Mouse (Mus musculus) CH12.LX (cell line): Measurements from ENCODE around the gene Max. TPM values are rescaled to one million over a fixed set of nuclear protein-coding genes. Genes with fewer than 3 reads are reported as not detected.

Source experiments
- DNase-seq: peaks from one replicate; pipeline ENCODE4 v3.0.0-alpha.2; 2013; ENCODE audit errors: extremely low read depth
- H3K27ac ChIP-seq: 2 replicates; pipeline ENCODE4 v1.5.1; 2012; ENCODE audit warnings: low read depth, mild to moderate bottlenecking, control low read depth, moderate library complexity; ENCODE audit not compliant: insufficient read depth
- H3K27me3 ChIP-seq: replicated peaks from 2 replicates; pipeline ENCODE3; 2012; ENCODE audit warnings: inconsistent platforms
- H3K36me3 ChIP-seq, 2 experiments: replicated peaks in 1 of 2; 2 replicates each; pipeline versions ENCODE3 to v1.6.1; 2012; ENCODE audit warnings: inconsistent platforms in 1 of 2, low read length in 1 of 2, mild to moderate bottlenecking in 1 of 2, mixed read lengths in 1 of 2, moderate library complexity in 1 of 2; ENCODE audit not compliant: control insufficient read depth in 1 of 2, insufficient read depth in 1 of 2
- H3K4me1 ChIP-seq, 2 experiments: 2 replicates each; pipeline ENCODE4 v1.6.1; 2012; ENCODE audit warnings: inconsistent platforms in 1 of 2, moderate library complexity in 1 of 2; ENCODE audit not compliant: insufficient read depth in 2 of 2, control insufficient read depth in 1 of 2
- H3K4me2 ChIP-seq: 2 replicates; pipeline ENCODE4 v1.6.1; 2012; ENCODE audit warnings: low read depth, mild to moderate bottlenecking, control low read depth; ENCODE audit not compliant: poor library complexity, insufficient read depth, severe bottlenecking
- H3K4me3 ChIP-seq, 3 experiments: fragments of 150-350 bp in 1 of 3; sonication (generic) in 1 of 3; replicated peaks in 1 of 3; 2 replicates each; pipeline versions ENCODE3 to v1.5.1; 2011 to 2012; ENCODE audit warnings: low read depth in 2 of 3, low read length in 2 of 3, mild to moderate bottlenecking in 2 of 3, moderate library complexity in 2 of 3, control low read depth in 1 of 3, improper control_type of control experiment in 1 of 3, inconsistent platforms in 1 of 3, mixed read lengths in 1 of 3; ENCODE audit not compliant: poor library complexity in 1 of 3
- H3K79me2 ChIP-seq: replicated peaks from 2 replicates; pipeline ENCODE4 v1.6.1; 2012; ENCODE audit warnings: mild to moderate bottlenecking, moderate library complexity; ENCODE audit not compliant: control insufficient read depth, poor library complexity, insufficient read depth, severe bottlenecking; ENCODE audit errors: extremely low read depth
- H3K9ac ChIP-seq: 2 replicates; pipeline ENCODE4 v1.6.1; 2012; ENCODE audit warnings: low read depth, mild to moderate bottlenecking, control low read depth, moderate library complexity; ENCODE audit not compliant: insufficient read depth
- H3K9me3 ChIP-seq: replicated peaks from 2 replicates; pipeline ENCODE3; 2012; ENCODE audit warnings: low read length, inconsistent platforms, mixed read lengths
- BHLHE40 ChIP-seq: IDR thresholded peaks from 2 replicates; pipeline ENCODE4 v1.6.1; 2011; ENCODE audit warnings: mild to moderate bottlenecking, low read depth, low read length, improper control_type of control experiment
- CHD1 ChIP-seq: IDR thresholded peaks from 2 replicates; pipeline ENCODE4 v1.6.1; 2012; ENCODE audit warnings: low read depth, low read length, improper control_type of control experiment, inconsistent platforms
- CHD2 ChIP-seq: IDR thresholded peaks from 2 replicates; pipeline ENCODE4 v1.6.1; 2011; ENCODE audit warnings: low read length, improper control_type of control experiment
- CTCF ChIP-seq, 2 experiments: IDR thresholded peaks in 1 of 2; conservative IDR thresholded peaks in 1 of 2; 2 replicates each; pipeline ENCODE4 v1.5.1; 2011 to 2012; ENCODE audit warnings: low read depth in 2 of 2, low read length in 2 of 2, improper control_type of control experiment in 1 of 2, inconsistent platforms in 1 of 2, mild to moderate bottlenecking in 1 of 2, moderate library complexity in 1 of 2
- E2F4 ChIP-seq: IDR thresholded peaks from 2 replicates; pipeline ENCODE4 v1.6.1; 2011; ENCODE audit warnings: low read depth, low read length, improper control_type of control experiment; ENCODE audit not compliant: insufficient replicate concordance
- ELF1 ChIP-seq: IDR thresholded peaks from 2 replicates; pipeline ENCODE4 v1.6.1; 2014; ENCODE audit warnings: low read depth, mild to moderate bottlenecking, inconsistent platforms, low read length, improper control_type of control experiment
- EP300 ChIP-seq: IDR thresholded peaks from 2 replicates; pipeline ENCODE4 v1.6.1; 2011; ENCODE audit warnings: low read length, improper control_type of control experiment
- ETS1 ChIP-seq: conservative IDR thresholded peaks from 2 replicates; pipeline ENCODE4 v1.6.1; 2012; ENCODE audit warnings: low read depth, mild to moderate bottlenecking, inconsistent platforms, low read length, improper control_type of control experiment, moderate library complexity
- GABPA ChIP-seq: IDR thresholded peaks from 2 replicates; pipeline ENCODE4 v1.6.1; 2012; ENCODE audit warnings: low read depth, low read length, improper control_type of control experiment, inconsistent platforms; ENCODE audit not compliant: insufficient replicate concordance
- HCFC1 ChIP-seq: IDR thresholded peaks from 2 replicates; pipeline ENCODE4 v1.6.1; 2012; ENCODE audit warnings: low read depth, mild to moderate bottlenecking, inconsistent platforms, low read length, improper control_type of control experiment
- IRF4 ChIP-seq: IDR thresholded peaks from 2 replicates; pipeline ENCODE4 v1.6.1; 2014; ENCODE audit warnings: low read depth, mild to moderate bottlenecking, inconsistent platforms, low read length, improper control_type of control experiment
- JUN ChIP-seq: IDR thresholded peaks from 2 replicates; pipeline ENCODE4 v1.6.1; 2011; ENCODE audit warnings: low read depth, mild to moderate bottlenecking, low read length, improper control_type of control experiment, moderate library complexity; ENCODE audit not compliant: insufficient read depth
- JUND ChIP-seq: conservative IDR thresholded peaks from 2 replicates; pipeline ENCODE4 v1.6.1; 2011; ENCODE audit warnings: low read depth, low read length, improper control_type of control experiment
- KAT2A ChIP-seq: IDR thresholded peaks from 2 replicates; pipeline ENCODE4 v1.6.1; 2012; ENCODE audit warnings: low read length, improper control_type of control experiment, inconsistent platforms; ENCODE audit not compliant: insufficient replicate concordance
- MAFK ChIP-seq: IDR thresholded peaks from 2 replicates; pipeline ENCODE4 v1.6.1; 2011; ENCODE audit warnings: low read length, improper control_type of control experiment; ENCODE audit not compliant: insufficient replicate concordance
- MAX ChIP-seq: IDR thresholded peaks from 2 replicates; pipeline ENCODE4 v1.6.1; 2011; ENCODE audit warnings: low read length, improper control_type of control experiment
- MAZ ChIP-seq: IDR thresholded peaks from 2 replicates; pipeline ENCODE4 v1.6.1; 2012; ENCODE audit warnings: low read depth, mild to moderate bottlenecking, inconsistent platforms, low read length, improper control_type of control experiment, moderate library complexity
- MEF2A ChIP-seq: IDR thresholded peaks from 2 replicates; pipeline ENCODE4 v1.6.1; 2014; ENCODE audit warnings: low read depth, mild to moderate bottlenecking, inconsistent platforms, low read length, improper control_type of control experiment, borderline replicate concordance
- MXI1 ChIP-seq: IDR thresholded peaks from 2 replicates; pipeline ENCODE4 v1.6.1; 2011; ENCODE audit warnings: mild to moderate bottlenecking, low read depth, low read length, improper control_type of control experiment
- MYC ChIP-seq: IDR thresholded peaks from 2 replicates; pipeline ENCODE4 v1.6.1; 2011; ENCODE audit warnings: low read depth, mild to moderate bottlenecking, improper control_type of control experiment, low read length
- NELFE ChIP-seq: IDR thresholded peaks from 2 replicates; pipeline ENCODE4 v1.6.1; 2011; ENCODE audit warnings: low read depth, low read length, improper control_type of control experiment
- NRF1 ChIP-seq: IDR thresholded peaks from 2 replicates; pipeline ENCODE4 v1.6.1; 2014; ENCODE audit warnings: low read depth, mild to moderate bottlenecking, inconsistent platforms, low read length, improper control_type of control experiment, moderate library complexity
- PAX5 ChIP-seq: IDR thresholded peaks from 2 replicates; pipeline ENCODE4 v1.6.1; 2012; ENCODE audit warnings: low read length, inconsistent platforms, mixed read lengths
- POLR2A ChIP-seq: IDR thresholded peaks from 2 replicates; pipeline ENCODE4 v1.6.1; 2011; ENCODE audit warnings: low read depth, mild to moderate bottlenecking, improper control_type of control experiment, low read length
- POLR2AphosphoS2 ChIP-seq: IDR thresholded peaks from 2 replicates; pipeline ENCODE4 v1.6.1; 2011; ENCODE audit warnings: low read depth, low read length, improper control_type of control experiment
- RAD21 ChIP-seq: IDR thresholded peaks from 2 replicates; pipeline ENCODE4 v1.6.1; 2011; ENCODE audit warnings: low read depth, mild to moderate bottlenecking, low read length, improper control_type of control experiment, moderate library complexity
- RCOR1 ChIP-seq: conservative IDR thresholded peaks from 2 replicates; pipeline ENCODE4 v1.6.1; 2012; ENCODE audit warnings: low read depth, mild to moderate bottlenecking, inconsistent platforms, low read length, improper control_type of control experiment
- SIN3A ChIP-seq: IDR thresholded peaks from 2 replicates; pipeline ENCODE4 v1.6.1; 2012; ENCODE audit warnings: low read length, improper control_type of control experiment, inconsistent platforms
- SMC3 ChIP-seq: IDR thresholded peaks from 2 replicates; pipeline ENCODE4 v1.6.1; 2011; ENCODE audit warnings: low read depth, low read length, improper control_type of control experiment
- TBP ChIP-seq: conservative IDR thresholded peaks from 2 replicates; pipeline ENCODE4 v1.6.1; 2011; ENCODE audit warnings: low read depth, low read length, improper control_type of control experiment
- TCF12 ChIP-seq: IDR thresholded peaks from 2 replicates; pipeline ENCODE4 v1.6.1; 2014; ENCODE audit warnings: low read depth, mild to moderate bottlenecking, inconsistent platforms, low read length, improper control_type of control experiment
- UBTF ChIP-seq: IDR thresholded peaks from 2 replicates; pipeline ENCODE4 v1.6.1; 2012; ENCODE audit warnings: low read depth, mild to moderate bottlenecking, inconsistent platforms, low read length, improper control_type of control experiment, moderate library complexity
- USF1 ChIP-seq: IDR thresholded peaks from 2 replicates; pipeline ENCODE4 v1.6.1; 2014; ENCODE audit warnings: low read depth, mild to moderate bottlenecking, inconsistent platforms, low read length, improper control_type of control experiment
- USF2 ChIP-seq: conservative IDR thresholded peaks from 2 replicates; pipeline ENCODE4 v1.6.1; 2011; ENCODE audit warnings: low read depth, low read length, improper control_type of control experiment
- ZC3H11A ChIP-seq: IDR thresholded peaks from 2 replicates; pipeline ENCODE4 v1.6.1; 2012; ENCODE audit warnings: low read depth, mild to moderate bottlenecking, inconsistent platforms, low read length, improper control_type of control experiment
- ZKSCAN1 ChIP-seq: IDR thresholded peaks from 2 replicates; pipeline ENCODE4 v1.6.1; 2012; ENCODE audit warnings: low read depth, inconsistent platforms, low read length, improper control_type of control experiment, borderline replicate concordance
- ZMIZ1 ChIP-seq: IDR thresholded peaks from 2 replicates; pipeline ENCODE4 v1.6.1; 2012; ENCODE audit warnings: low read depth, mild to moderate bottlenecking, inconsistent platforms, low read length, improper control_type of control experiment
- ZNF384 ChIP-seq: IDR thresholded peaks from 2 replicates; pipeline ENCODE4 v1.6.1; 2012; ENCODE audit warnings: low read depth, low read length, improper control_type of control experiment, inconsistent platforms
- dilution Hi-C: fragments of 300-500 bp; cut with MboI; formaldehyde crosslinking; loops from 2 replicates; pipeline ENCODE4 v1.14.3; 2020; ENCODE audit warnings: low sequenced_read_pairs; ENCODE audit not compliant: extremely low pct_unique_long_range_greater_than_20kb, extremely low pct_ligation_motif_present
- in situ Hi-C: fragments of 300-500 bp; cut with MboI; formaldehyde crosslinking; loops from 3 replicates; pipeline ENCODE4 v1.14.3; 2019; ENCODE audit warnings: low sequenced_read_pairs, low pct_ligation_motif_present, low pct_unique_long_range_greater_than_20kb, mixed read lengths
- polyA plus RNA-seq: library from polyadenylated mRNA; unstranded; fragments of >175 nt; gene quantifications from 2 replicates; pipeline ENCODE4 v1.2.1, GENCODE M21; 2012; ENCODE audit warnings: low read depth; ENCODE audit not compliant: insufficient read length
- total RNA-seq, 2 experiments: library from RNA; depleted of rRNA; stranded (reverse); fragments of 300-350 nt in 1 of 2; fragments of >200 nt in 1 of 2; gene quantifications; 2 replicates each; pipeline ENCODE4 v1.2.3; 2012 to 2014

The Max gene
- total and polyA plus RNA-seq, 3 experiments: 23.9 to 128 (median 69.6) TPM

DNA sequence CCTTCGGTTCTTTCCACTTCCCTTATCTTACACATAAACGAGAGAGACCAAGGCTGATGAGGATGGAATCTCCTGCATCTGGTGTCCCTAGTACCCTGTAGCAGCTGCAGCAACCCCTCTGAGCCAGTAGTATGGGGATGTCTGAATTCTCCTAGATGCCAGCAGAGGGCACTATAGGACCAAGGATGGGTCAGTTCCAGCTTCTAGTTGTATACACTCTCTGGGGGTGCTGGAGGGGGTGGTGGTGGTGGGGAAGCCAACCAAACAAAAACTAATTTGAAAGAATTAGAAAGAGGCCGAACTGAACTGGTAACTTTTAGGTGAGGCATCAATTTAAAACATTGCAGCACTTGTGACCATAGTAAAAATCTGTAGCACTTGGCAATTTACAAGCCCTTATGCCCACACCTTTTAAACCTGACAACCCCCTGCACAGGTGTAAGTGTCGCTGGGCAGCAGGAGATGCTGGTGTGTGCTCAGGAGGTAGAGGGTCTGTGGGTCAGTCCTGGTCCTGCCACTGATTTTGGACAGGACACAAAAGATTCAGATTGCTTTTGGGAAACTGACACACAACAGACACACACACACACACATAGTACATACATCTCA lies 38.2 kb upstream of the Max start:
- no peaks in the 10 kb centered on the region for H3K27me3 ChIP-seq
- dilution Hi-C loops (no loop called here), in situ Hi-C loops (loop anchor here (5.0 kb wide), 1 partner anchor 242 kb away; no protein-coding TSS in a partner anchor)
- no peaks in the 10 kb centered on the region for H3K36me3 ChIP-seq
- H3K4me2 ChIP-seq: peak overlapping the region; percentile 41; the same call in 1 of the 2 replicates
- H3K9ac ChIP-seq: no peak overlapping the region
- H3K79me2 ChIP-seq: no peaks in the 10 kb centered on the region
- TF ChIP-seq POLR2AphosphoS2 (no peak), SMC3 (peak; percentile 84), MYC (no peak), ZMIZ1 (no peak), E2F4 (no peak), USF2 (no peak), ZKSCAN1 (no peak), POLR2A (no peak), USF1 (no peak), PAX5 (no peak), CHD2 (0 out of 2 replicates have a peak, but pooled peaks have one; percentile 34), KAT2A (no peak), MXI1 (peak; percentile 26; the same call in 1 of the 2 replicates), ZNF384 (no peak), NELFE (peak; percentile 31; the same call in 1 of the 2 replicates), EP300 (no peak), NRF1 (no peak), JUN (no peak), SIN3A (peak; percentile 14; the same call in 1 of the 2 replicates), BHLHE40 (peak; percentile 21; the same call in 1 of the 2 replicates), ETS1 (no peak), ZC3H11A (peak; percentile 79), CTCF (conservative IDR thresholded peaks at IDR 0.05 in 1 of 2, IDR thresholded peaks at IDR 0.05 in 1 of 2; ENCODE audit: low read depth in 2 of 2, low read length in 2 of 2) (peak; percentile 62 to 87), TCF12 (peak; percentile 21; the same call in 1 of the 2 replicates), RAD21 (peak; percentile 95), GABPA (no peak), JUND (no peak), MAFK (no peak), UBTF (no peak), CHD1 (no peak), HCFC1 (peak; percentile 19; the same call in 1 of the 2 replicates), ELF1 (no peak), MAZ (peak; percentile 63), IRF4 (no peak), MAX (no peak), MEF2A (peak; percentile 15; the same call in 1 of the 2 replicates), RCOR1 (peak; percentile 62; the same call in 1 of the 2 replicates), TBP (no peak)
- peak; percentile 88 for DNase-seq
- no peaks in the 10 kb centered on the region for H3K9me3 ChIP-seq
- H3K4me1 ChIP-seq: peaks cover 17 to 35% of the 10 kb centered on the region in 2 experiments
- no peak overlapping the region for H3K4me3 ChIP-seq
- no peak overlapping the region for H3K27ac ChIP-seq
